Mouse (Mus musculus) skeletal muscle tissue, postnatal 0 days (tissue): ENCODE data around the gene Tmem110. TPM values are rescaled to one million over a fixed set of nuclear protein-coding genes. Genes with fewer than 3 reads are reported as not detected.

Experiments used
- polyA plus RNA-seq: library from polyadenylated mRNA; unstranded; fragments of >200 nt; fragmentation: Nextera tagmentation; extraction: Ambion mirVana; gene quantifications from 2 replicates; pipeline ENCODE4 v1.2.1, GENCODE M21; 2015

The Tmem110 gene
- polyA plus RNA-seq: 10.4 and 12.3 TPM in 2 replicates

GRCm38 (mm10) chr14:30825476-30826131 is at the start of gene Tmem110:
Gene Tmem110 (plus strand): TSS chr14:30825590.

GRCm38 (mm10) chr14:30878958-30879571 is 53.7 kb downstream of the Tmem110 start, which contains the start of gene Mustn1:
Gene Mustn1 (plus strand): TSS chr14:30879200.

DNA sequence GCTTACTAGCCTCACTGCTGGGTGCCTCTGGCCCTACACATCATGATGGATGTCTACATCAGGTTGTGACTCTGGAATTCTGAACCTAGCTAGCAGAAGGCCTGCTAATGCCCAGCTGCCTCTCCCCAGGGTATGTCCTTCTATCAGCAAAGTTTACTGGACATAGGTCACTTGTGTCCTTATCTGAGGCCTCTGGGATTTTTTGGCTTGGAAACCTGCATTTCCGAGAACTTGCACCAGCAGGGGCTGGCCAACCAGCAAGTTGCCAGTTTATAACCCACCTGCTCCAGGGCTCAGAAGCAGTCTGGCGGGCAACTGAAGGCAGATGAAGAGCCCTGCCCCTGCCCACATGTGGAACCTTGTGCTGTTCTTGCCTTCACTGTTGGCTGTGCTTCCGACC is 60.8 kb downstream of the Tmem110 start, which contains the start of gene Itih4:
TSS of gene Itih4 (plus strand) at position 273 of the 400 bp plus-strand sequence.

DNA sequence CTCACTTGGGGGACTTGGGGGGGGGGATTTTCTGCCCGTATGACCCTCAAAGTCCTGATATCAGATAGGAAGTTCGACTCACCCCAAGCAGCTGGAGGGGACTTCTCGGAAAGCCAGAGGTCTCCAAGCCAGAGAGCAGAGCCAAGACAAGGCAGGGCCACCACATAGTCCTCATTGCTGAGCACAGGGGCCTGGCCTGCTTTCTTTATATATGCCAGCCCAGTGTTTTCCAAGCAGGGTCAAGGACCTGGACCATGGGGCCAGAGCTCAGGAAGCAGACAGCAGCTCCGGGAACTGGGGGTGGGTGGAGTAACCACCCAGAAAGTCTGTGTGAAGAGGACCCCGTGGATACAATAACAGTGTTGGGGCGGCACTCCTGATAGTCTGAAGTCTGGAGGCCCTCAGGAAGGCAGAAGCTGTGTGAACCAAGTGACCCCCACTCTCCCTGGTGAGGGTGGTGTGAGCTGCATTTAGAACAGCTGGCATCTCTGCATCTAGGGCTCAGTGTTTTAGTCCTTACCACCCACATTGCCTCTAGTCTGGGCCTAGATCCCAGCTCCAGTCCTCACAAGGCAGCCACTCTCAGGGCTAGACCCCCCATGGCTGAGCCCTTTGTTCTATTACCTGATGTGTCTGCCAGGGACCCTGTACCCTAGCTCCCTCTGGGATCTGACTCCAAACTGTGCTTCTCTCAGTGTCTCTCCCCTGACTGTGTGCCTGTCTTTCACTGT is 98.2 kb downstream of the Tmem110 start, which contains the start of gene Itih3:
TSS of gene Itih3 (minus strand) at position 386 of the 731 bp plus-strand sequence.

Other genes with a start within 250 kb of the Tmem110 start
- 24.4 and 25.4 TPM in 2 replicates for gene Prkcd, start 199.4 kb upstream of the Tmem110 start, polyA plus RNA-seq
- 7.1 and 8.5 TPM in 2 replicates for gene Rft1, start 171.2 kb upstream of the Tmem110 start, polyA plus RNA-seq
- gene Sfmbt1, start 110.7 kb upstream of the Tmem110 start, polyA plus RNA-seq: 6.0 and 7.3 TPM in 2 replicates
- gene Mustn1, start 53.6 kb downstream of the Tmem110 start, polyA plus RNA-seq: 238 and 249 TPM in 2 replicates
- gene Itih4, start 60.9 kb downstream of the Tmem110 start, polyA plus RNA-seq: 0.65 and 0.72 TPM in 2 replicates
- gene Itih3, start 98.2 kb downstream of the Tmem110 start, polyA plus RNA-seq: 1.4 and 2.1 TPM in 2 replicates
- 0.05 and 0.09 TPM in 2 replicates for gene Itih1, start 117.7 kb downstream of the Tmem110 start, polyA plus RNA-seq
- 4.8 and 4.9 TPM in 2 replicates for gene Nek4, start 125.8 kb downstream of the Tmem110 start, polyA plus RNA-seq
- 33.0 and 34.6 TPM in 2 replicates for gene Glt8d1, start 175.8 kb downstream of the Tmem110 start, polyA plus RNA-seq
- 380 and 384 TPM in 2 replicates for gene Spcs1, start 176.1 kb downstream of the Tmem110 start, polyA plus RNA-seq
- gene Pbrm1, start 193.5 kb downstream of the Tmem110 start, polyA plus RNA-seq: 59.3 and 60.2 TPM in 2 replicates
- 54.7 and 56.1 TPM in 2 replicates for gene Gnl3, start 193.6 kb downstream of the Tmem110 start, polyA plus RNA-seq